Mouse (Mus musculus) kidney, embryonic 15.5 days (tissue): ENCODE data around the gene Hoxd9. TPM values are rescaled to one million over a fixed set of nuclear protein-coding genes. Genes with fewer than 3 reads are reported as not detected.

ENCODE experiments used
- ATAC-seq: fragments of 200-750 bp; cut with Nextera tagmentation; replicated peaks from 2 replicates; pipeline ENCODE4 v1.8.0; 2017; ENCODE audit warnings: moderate TSS enrichment; ENCODE audit not compliant: low FRiP score
- H3K27ac ChIP-seq: fragments of 300-500 bp; sonication (generic); 2 replicates; pipeline ENCODE4 v1.5.1; 2015; ENCODE audit warnings: mild to moderate bottlenecking, inconsistent platforms
- H3K27me3 ChIP-seq: fragments of 300-500 bp; sonication (generic); 2 replicates; pipeline ENCODE4 v1.6.1; 2015; ENCODE audit warnings: inconsistent platforms
- H3K36me3 ChIP-seq: fragments of 300-500 bp; sonication (generic); 2 replicates; pipeline ENCODE4 v1.6.1; 2015; ENCODE audit warnings: inconsistent platforms
- H3K4me1 ChIP-seq: fragments of 300-500 bp; sonication (generic); 2 replicates; pipeline ENCODE4 v1.6.1; 2015; ENCODE audit warnings: inconsistent platforms
- H3K4me2 ChIP-seq: fragments of 300-500 bp; sonication (generic); 2 replicates; pipeline ENCODE4 v1.6.1; 2015; ENCODE audit warnings: moderate library complexity, mild to moderate bottlenecking, inconsistent platforms
- H3K4me3 ChIP-seq: fragments of 300-500 bp; sonication (generic); replicated peaks from 2 replicates; pipeline ENCODE4 v1.5.1; 2015; ENCODE audit warnings: mild to moderate bottlenecking, inconsistent platforms
- H3K9ac ChIP-seq: fragments of 300-500 bp; sonication (generic); 2 replicates; pipeline ENCODE4 v1.6.1; 2015; ENCODE audit warnings: mild to moderate bottlenecking, inconsistent platforms
- H3K9me3 ChIP-seq: fragments of 300-500 bp; sonication (generic); replicated peaks from 2 replicates; pipeline ENCODE4 v1.6.1; 2016; ENCODE audit warnings: inconsistent platforms
- WGBS: fragments of 180-500 bp; shearing (Covaris S2); methylation state at CpG from one replicate; pipeline ENCODE4 v1.1.7; 2015; ENCODE audit warnings: mixed read lengths; 5-methylcytosine and 5-hydroxymethylcytosine counted together
- polyA plus RNA-seq: library from polyadenylated mRNA; unstranded; fragments of >200 nt; fragmentation: Nextera tagmentation; extraction: Ambion mirVana; gene quantifications from 2 replicates; pipeline ENCODE4 v1.2.1, GENCODE M21; 2015

Gene Hoxd9
- polyA plus RNA-seq, 1 experiment from 2014 or later = 38.1 TPM

DNA sequence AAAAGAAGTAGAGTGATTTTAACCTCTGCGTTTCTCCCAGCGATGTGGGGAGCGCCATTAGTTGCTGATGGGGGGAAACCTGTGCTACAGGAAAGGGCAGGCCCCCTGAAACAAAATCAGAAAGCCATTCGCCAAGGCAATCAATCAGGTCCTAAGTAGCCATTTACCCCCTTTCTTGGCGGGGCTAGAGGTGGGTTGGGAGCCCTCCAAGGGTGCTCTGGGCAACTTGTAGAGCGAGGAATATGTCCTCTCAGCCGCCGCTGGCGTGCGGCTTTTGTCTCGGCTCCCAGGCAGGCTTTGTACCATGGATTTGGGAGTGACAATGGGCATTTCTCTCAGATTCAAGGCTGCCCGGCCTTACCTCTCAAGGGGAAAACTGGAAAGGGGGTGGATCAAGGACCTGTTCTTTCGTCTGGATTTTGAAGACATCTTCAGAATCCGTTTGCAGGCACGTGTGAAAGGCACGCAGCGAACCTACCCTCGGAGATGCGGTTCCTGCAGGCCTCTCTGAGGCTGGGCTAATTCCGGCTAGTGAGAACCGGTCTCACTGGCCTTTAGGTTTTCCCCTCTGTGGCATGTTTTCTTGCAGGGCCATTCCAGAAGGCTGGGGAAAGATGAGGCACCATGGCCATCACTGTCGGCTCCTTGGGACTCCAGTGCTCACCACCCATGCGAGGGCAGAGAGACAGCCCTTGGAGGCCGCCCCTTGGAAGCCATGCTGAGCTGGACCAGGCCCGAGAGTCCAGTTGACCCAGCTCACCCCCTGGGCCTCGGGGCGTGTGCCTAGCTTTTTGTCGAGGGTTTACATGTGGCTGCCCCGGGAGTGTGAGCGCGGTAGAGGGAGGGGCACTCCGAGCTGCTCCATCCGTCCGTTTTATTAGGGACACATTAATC lies 838 bp upstream of the Hoxd9 start:
- peaks cover 20% of the 10 kb centered on the region; the same call in 1 of the 2 replicates for H3K27me3 ChIP-seq

DNA sequence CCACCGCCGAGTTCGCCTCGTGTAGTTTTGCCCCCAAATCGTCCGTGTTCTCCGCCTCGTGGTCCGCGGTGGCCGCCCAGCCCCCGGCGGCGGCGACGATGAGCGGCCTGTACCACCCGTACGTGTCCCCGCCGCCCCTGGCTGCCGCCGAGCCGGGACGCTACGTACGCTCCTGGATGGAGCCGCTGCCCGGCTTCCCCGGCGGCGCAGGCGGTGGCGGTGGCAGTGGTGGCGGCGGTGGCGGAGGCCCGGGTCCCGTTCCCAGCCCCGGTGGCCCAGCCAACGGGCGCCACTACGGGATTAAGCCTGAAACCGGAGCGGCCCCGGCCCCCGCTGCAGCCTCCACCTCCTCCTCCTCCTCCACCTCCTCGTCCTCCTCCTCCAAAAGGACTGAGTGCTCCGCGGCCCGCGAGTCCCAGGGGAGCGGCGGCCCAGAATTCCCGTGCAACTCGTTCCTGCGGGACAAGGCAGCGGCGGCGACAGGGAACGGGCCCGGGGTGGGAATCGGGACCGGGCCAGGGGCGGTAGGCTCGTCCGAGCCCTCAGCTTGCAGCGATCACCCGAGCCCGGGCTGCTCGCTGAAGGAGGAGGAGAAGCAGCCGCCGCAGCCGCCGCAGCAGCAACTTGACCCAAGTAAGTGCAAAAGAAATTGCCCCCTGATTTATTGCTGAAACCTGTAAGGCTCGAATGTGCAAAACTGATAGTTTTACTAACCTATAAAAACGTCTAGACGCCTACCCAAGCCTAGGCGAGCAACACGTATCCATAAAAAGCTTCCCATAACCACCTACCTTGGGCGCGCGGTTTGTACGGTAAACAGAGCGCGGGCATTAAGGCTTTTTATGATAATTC lies 900 bp downstream of the Hoxd9 start:
- Histone ChIP-seq H3K36me3 (no peaks in the 10 kb centered on the region), H3K4me1 (peaks cover 65% of the 10 kb centered on the region), H3K9ac (peak overlapping the region; percentile 94), H3K4me2 (peak overlapping the region; percentile 80), H3K27me3 (0 out of 2 replicates have a peak, but pooled peaks cover 14% of the 10 kb centered on the region), H3K9me3 (no peaks in the 10 kb centered on the region), H3K27ac (peak overlapping the region; percentile 96), H3K4me3 (peak overlapping the region; percentile 70)
- ATAC-seq = peak; percentile 20
- WGBS = under 1% methylated on average over 78 of the region's 86 CpGs

More for the DNA sequence above, 838 bp upstream of the Hoxd9 start:
- Histone ChIP-seq H3K36me3 (no peaks in the 10 kb centered on the region), H3K4me1 (peaks cover 72% of the 10 kb centered on the region), H3K4me2 (peak overlapping the region; percentile 80), H3K9ac (peak overlapping the region; percentile 48), H3K27ac (peak overlapping the region; percentile 96), H3K4me3 (peak overlapping the region; percentile 70), H3K9me3 (no peaks in the 10 kb centered on the region)
- peak; percentile 49 for ATAC-seq
- WGBS = 11% methylated on average over 34 of the region's 34 CpGs

DNA sequence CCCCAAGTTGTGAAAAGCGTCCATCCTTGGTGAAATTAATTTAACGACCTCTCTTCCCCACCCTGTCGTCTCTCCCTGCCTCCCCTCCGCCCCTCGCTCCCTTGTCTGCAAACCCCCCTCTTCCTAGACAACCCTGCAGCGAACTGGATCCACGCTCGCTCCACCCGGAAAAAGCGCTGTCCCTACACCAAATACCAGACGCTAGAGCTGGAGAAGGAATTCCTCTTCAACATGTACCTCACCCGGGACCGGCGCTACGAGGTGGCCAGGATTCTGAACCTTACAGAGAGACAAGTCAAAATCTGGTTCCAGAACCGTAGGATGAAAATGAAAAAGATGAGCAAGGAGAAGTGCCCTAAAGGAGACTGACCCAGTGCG lies 1.5 kb downstream of the Hoxd9 start:
- Histone ChIP-seq H3K27ac (peak overlapping the region; percentile 96), H3K9ac (peak overlapping the region; percentile 94), H3K27me3 (0 out of 2 replicates have a peak, but pooled peaks cover 13% of the 10 kb centered on the region), H3K9me3 (no peaks in the 10 kb centered on the region), H3K36me3 (no peaks in the 10 kb centered on the region), H3K4me2 (peak overlapping the region; percentile 80), H3K4me1 (peaks cover 69% of the 10 kb centered on the region), H3K4me3 (peak overlapping the region; percentile 70)
- ATAC-seq = peak; percentile 27; the same call in 1 of the 2 replicates
- WGBS = 2% methylated on average over 17 of the region's 17 CpGs

DNA sequence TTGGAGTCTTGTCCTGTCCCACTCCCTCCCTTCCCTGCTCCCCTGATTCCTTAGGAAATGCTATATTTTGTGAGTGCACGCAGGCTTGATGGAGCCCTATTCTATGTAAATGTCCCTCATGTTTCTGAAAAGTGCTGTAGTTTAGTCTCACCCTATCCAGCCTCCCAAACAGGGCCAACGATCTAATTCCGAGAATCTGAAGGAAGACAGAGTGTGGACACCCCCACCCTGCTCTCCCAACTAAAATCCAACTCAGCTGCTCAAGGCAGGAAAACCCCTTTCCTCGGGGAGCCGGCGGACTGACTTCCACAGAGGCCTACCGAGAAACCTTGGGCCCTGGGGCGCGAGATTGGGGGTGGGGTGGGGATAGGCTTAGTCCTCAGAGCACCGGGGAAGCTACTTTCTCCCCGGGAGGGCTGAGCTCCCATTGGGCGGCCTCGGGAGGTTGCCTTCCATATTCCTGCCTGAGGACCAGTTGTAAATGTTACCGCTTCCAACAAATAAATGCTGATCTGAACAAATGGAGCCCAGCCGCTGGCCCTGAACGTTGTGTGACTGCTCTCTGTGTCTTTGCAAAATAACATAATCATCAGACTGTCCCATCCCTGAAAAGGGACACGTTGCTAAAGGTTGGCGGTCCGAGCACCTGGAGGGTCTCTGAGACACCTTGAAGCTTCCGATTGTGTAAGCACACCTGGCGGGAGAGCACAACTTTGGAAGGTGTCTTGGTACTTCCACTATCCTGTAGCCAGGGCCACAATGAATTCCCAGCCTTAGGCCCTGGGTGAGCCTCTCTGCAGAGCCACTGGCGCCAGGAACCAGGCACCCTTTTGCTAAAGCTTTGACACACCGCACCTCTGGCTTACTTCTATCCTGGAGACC lies 2.4 kb downstream of the Hoxd9 start:
- H3K9ac ChIP-seq = peak overlapping the region; percentile 94
- peak overlapping the region; percentile 80 for H3K4me2 ChIP-seq
- peak overlapping the region; percentile 96 for H3K27ac ChIP-seq

DNA sequence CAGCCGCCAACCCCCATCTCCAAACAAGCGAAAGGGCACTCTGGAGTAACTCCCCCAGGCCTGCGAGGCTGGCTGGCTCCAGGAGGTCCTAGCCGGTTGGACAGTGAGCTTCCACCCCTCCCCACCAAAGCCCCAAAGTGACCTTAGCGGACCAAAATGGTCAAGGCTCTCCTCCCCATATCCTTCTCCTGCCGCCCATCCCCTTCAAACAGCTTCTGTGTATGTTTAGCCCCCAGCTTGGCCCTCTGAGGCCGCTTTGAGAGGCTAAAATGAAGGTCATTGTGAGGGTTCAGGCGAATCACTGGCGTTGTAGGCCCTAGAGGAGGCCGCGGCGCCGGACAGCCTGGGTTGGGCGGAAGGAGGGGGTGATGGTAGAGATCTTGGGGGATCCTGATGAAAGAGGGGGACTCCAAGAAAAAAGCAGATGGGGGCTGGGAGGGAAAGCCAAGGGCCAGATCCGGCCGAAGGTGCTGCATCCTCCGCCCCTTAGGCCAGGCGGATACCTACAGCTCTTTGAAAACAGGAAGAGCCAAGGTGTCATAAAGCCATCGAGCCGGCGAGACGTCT lies 3.1 kb downstream of the Hoxd9 start:
- peak overlapping the region; percentile 70 for H3K4me3 ChIP-seq

More for the DNA sequence above, 2.4 kb downstream of the Hoxd9 start:
- no peak for ATAC-seq
- 14% methylated on average over 23 of the region's 23 CpGs for WGBS
- Histone ChIP-seq H3K27me3 (0 out of 2 replicates have a peak, but pooled peaks cover 13% of the 10 kb centered on the region), H3K36me3 (no peaks in the 10 kb centered on the region), H3K4me3 (peak overlapping the region; percentile 70), H3K4me1 (peaks cover 65% of the 10 kb centered on the region), H3K9me3 (no peaks in the 10 kb centered on the region)

DNA sequence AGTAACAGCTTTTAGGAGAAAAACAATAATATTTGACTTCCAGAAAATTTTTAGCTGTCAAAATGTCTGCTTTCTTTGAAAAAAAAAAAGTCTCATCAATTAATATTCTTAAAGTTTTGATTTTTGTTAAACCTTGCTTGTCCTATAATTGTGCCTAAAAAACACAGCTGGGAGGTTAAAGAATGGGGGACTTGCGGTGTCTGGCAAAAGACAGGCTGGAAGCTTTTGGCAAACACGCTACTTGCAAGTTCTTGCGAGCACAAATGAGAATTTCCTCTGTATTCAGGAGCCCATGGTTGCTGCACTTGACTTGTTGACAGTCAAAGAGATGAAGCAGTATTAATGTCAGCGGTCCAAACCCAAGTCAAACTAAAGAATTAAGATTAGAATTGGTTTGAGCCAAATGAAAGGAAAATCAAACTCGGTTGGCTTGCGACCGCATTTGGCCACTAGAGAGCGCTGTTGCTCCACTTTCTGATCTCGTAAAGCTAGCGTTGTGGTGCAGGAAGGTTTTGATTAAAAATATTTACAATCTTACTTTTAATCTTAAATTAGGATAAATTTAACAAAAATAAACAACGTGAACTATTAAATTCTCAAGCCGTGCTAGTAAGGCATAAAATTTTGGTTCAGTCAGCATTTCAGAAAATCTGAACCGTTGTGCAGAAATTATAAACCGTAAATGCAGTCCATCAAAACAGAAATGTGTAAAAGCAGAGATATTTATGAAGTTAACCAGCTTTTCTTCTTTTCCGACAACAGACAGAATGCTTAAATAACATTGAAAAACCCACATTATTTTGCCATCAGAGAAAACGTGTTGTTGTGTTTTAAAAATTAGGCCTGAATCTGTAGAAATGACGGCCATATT lies 4.7 kb downstream of the Hoxd9 start:
- Histone ChIP-seq H3K9me3 (no peaks in the 10 kb centered on the region), H3K4me1 (peaks cover 43% of the 10 kb centered on the region), H3K9ac (no peak overlapping the region), H3K27ac (peak overlapping the region; percentile 100), H3K27me3 (0 out of 2 replicates have a peak, but pooled peaks cover 7% of the 10 kb centered on the region), H3K36me3 (no peaks in the 10 kb centered on the region), H3K4me2 (peak overlapping the region; percentile 75), H3K4me3 (peak overlapping the region; percentile 23)
- no peak for ATAC-seq
- WGBS = 13% methylated on average over 17 of the region's 17 CpGs

More for the DNA sequence above, 3.1 kb downstream of the Hoxd9 start:
- 10% methylated on average over 22 of the region's 22 CpGs for WGBS
- H3K27ac ChIP-seq = peak overlapping the region; percentile 96
- H3K9me3 ChIP-seq = no peaks in the 10 kb centered on the region
- H3K9ac ChIP-seq = peak overlapping the region; percentile 94
- H3K4me2 ChIP-seq = peak overlapping the region; percentile 80
- 0 out of 2 replicates have a peak, but pooled peaks cover 7% of the 10 kb centered on the region for H3K27me3 ChIP-seq
- no peaks in the 10 kb centered on the region for H3K36me3 ChIP-seq
- no peak; the same call in 1 of the 2 replicates for ATAC-seq
- peaks cover 58% of the 10 kb centered on the region for H3K4me1 ChIP-seq

DNA sequence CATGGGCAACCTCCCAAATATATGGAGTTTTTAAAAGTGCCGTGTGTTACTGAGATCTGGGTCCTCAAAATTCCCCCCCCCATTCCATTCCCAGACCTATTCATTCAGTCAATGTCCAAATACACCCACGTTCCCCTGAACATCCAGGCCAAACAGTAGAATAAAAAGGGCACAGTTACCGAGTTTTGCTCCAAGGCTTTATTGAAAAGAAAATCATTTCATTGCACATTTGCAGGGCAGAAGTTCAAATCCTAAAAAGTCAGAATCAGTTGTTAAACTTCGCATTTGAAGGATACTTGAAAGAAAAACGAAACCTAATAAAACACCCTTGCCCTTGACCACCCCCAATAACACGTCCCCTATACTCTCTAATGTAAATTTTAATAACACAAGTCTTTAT lies 5.3 kb downstream of the Hoxd9 start:
- peaks cover 47% of the 10 kb centered on the region for H3K4me1 ChIP-seq
- no peaks in the 10 kb centered on the region for H3K9me3 ChIP-seq
- H3K4me3 ChIP-seq = peak overlapping the region; percentile 12; the same call in 1 of the 2 replicates
- H3K4me2 ChIP-seq = peak overlapping the region; percentile 75
- no peak for ATAC-seq
- H3K36me3 ChIP-seq = no peaks in the 10 kb centered on the region
- 39% methylated on average over 6 of the region's 6 CpGs for WGBS
- peak overlapping the region; percentile 100 for H3K27ac ChIP-seq
- H3K9ac ChIP-seq = no peak overlapping the region
- 0 out of 2 replicates have a peak, but pooled peaks cover 7% of the 10 kb centered on the region for H3K27me3 ChIP-seq

DNA sequence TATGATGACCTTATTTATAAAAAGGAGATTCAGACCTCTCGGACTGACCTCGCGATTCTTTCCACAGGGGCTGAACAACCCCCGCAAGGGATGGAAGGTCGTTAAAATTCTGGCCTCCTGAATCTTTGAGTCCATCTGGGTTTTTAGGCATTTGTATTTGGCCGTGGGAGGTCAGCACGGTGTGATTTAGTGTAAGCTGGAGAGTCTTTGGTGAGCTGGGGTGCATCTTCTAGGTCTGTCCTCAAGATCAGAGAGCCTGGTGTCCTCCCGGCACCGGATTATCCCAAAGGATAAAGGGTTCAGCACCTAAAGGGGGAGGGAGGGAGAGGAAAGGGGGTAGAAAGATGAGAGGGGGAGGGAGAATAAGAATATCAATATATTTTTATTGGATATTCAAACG lies 5.8 kb downstream of the Hoxd9 start:
- Histone ChIP-seq H3K4me2 (peak overlapping the region; percentile 75), H3K9me3 (no peaks in the 10 kb centered on the region), H3K4me3 (peak overlapping the region; percentile 79), H3K27ac (peak overlapping the region; percentile 100), H3K9ac (peak overlapping the region; percentile 95), H3K4me1 (peaks cover 50% of the 10 kb centered on the region), H3K27me3 (0 out of 2 replicates have a peak, but pooled peaks cover 7% of the 10 kb centered on the region), H3K36me3 (no peaks in the 10 kb centered on the region)
- 29% methylated on average over 10 of the region's 10 CpGs for WGBS
- no peak for ATAC-seq

DNA sequence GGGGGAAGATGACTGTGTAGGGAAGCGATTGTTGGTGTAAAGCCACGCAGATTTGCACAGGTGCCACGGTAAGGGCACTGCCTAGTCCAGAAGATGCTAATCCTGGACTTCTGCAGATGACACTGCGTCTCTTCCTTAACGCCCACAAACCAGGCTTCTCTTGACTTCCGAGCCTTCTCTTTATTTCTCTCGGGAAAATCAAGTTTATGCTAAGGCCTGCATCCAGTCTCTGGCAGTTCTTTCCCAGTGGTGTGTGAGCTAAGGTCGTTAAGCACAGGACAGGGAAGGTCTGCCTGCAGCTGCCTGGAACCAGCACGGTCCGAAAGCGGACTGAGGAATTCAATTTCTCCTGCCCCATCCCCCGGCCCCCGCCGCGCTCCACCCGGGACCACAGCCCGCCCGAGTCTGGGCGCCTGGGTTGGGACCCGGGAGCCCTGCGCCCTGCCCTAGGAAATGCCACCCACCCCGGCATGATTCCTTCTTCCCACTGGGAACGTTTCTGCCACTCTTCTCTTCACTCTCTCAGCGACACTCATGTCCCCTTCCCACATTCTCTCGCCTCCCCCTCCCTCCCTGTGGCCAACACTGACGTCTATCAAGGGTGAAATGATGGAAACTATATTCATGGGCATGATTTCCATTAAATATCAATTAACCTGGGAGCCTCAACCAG lies 6.3 kb downstream of the Hoxd9 start:
- Histone ChIP-seq H3K9ac (peak overlapping the region; percentile 95), H3K4me2 (peak overlapping the region; percentile 75), H3K4me1 (peaks cover 53% of the 10 kb centered on the region), H3K27me3 (0 out of 2 replicates have a peak, but pooled peaks cover 7% of the 10 kb centered on the region), H3K36me3 (no peaks in the 10 kb centered on the region), H3K27ac (peak overlapping the region; percentile 100), H3K9me3 (no peaks in the 10 kb centered on the region), H3K4me3 (peak overlapping the region; percentile 79)
- ATAC-seq = peak; percentile 63
- 6% methylated on average over 26 of the region's 26 CpGs for WGBS
